Mouse (Mus musculus) ES-Bruce4 (cell line): Measurements from ENCODE around the gene Clcn1. TPM values are rescaled to one million over a fixed set of nuclear protein-coding genes. Genes with fewer than 3 reads are reported as not detected.

Experiments used
- H3K27ac ChIP-seq: 2 replicates; pipeline ENCODE4 v1.5.1; 2012; ENCODE audit warnings: low read length, inconsistent platforms; ENCODE audit not compliant: insufficient read depth
- H3K27me3 ChIP-seq: 2 replicates; pipeline ENCODE4 v1.6.1; 2012; ENCODE audit warnings: mild to moderate bottlenecking, low read length, inconsistent platforms; ENCODE audit not compliant: control insufficient read depth, poor library complexity, insufficient read depth, severe bottlenecking
- H3K36me3 ChIP-seq: 2 replicates; pipeline ENCODE4 v1.6.1; 2012; ENCODE audit warnings: inconsistent platforms, mild to moderate bottlenecking, low read length, moderate library complexity; ENCODE audit not compliant: control insufficient read depth, poor library complexity, insufficient read depth, severe bottlenecking
- H3K4me1 ChIP-seq: one replicate; pipeline ENCODE4 v1.8.1; 2011; ENCODE audit warnings: low read length; ENCODE audit not compliant: control insufficient read depth, insufficient read depth
- H3K4me3 ChIP-seq: 2 replicates; pipeline ENCODE4 v1.5.1; 2011; ENCODE audit warnings: low read depth, mild to moderate bottlenecking, low read length
- H3K9ac ChIP-seq: 2 replicates; pipeline ENCODE4 v1.6.1; 2012; ENCODE audit warnings: low read depth, mild to moderate bottlenecking, inconsistent platforms; ENCODE audit not compliant: poor library complexity, severe bottlenecking
- H3K9me3 ChIP-seq: replicated peaks from 2 replicates; pipeline ENCODE4 v1.6.1; 2012; ENCODE audit warnings: mild to moderate bottlenecking, low read length, inconsistent platforms; ENCODE audit not compliant: control insufficient read depth, poor library complexity, insufficient read depth, severe bottlenecking
- CTCF ChIP-seq: IDR thresholded peaks from one replicate; pipeline ENCODE4 v1.8.1; 2011; ENCODE audit warnings: low read depth, low read length
- EP300 ChIP-seq: IDR thresholded peaks from 2 replicates; pipeline ENCODE4 v1.6.1; 2011; ENCODE audit warnings: low read depth, low read length; ENCODE audit not compliant: insufficient read depth
- POLR2A ChIP-seq: IDR thresholded peaks from one replicate; pipeline ENCODE4 v1.8.1; 2011; ENCODE audit warnings: low read length; ENCODE audit not compliant: insufficient read depth
- polyA plus RNA-seq: library from polyadenylated mRNA; stranded (reverse); fragments of >200 nt; gene quantifications from 2 replicates; pipeline ENCODE4 v1.2.4, GENCODE M21; 2011; ENCODE audit warnings: low read depth; ENCODE audit not compliant: missing spikeins, insufficient read depth, insufficient read length

Gene Clcn1
- polyA plus RNA-seq, 1 experiment: 7.0 TPM

- peaks cover 38% of the 10 kb centered on the region for H3K36me3 ChIP-seq
- H3K9me3 ChIP-seq: no peaks in the 10 kb centered on the region
- TF ChIP-seq EP300 (no peak), POLR2A (no peak), CTCF (no peak)
- H3K4me1 ChIP-seq: peaks cover 3% of the 10 kb centered on the region
- H3K27me3 ChIP-seq: no peaks in the 10 kb centered on the region
- peak overlapping the region; percentile 79 for H3K9ac ChIP-seq
- H3K4me3 ChIP-seq: peak overlapping the region; percentile 76
- 0 out of 2 replicates have a peak overlapping the region, but pooled peaks have one; percentile 0 for H3K27ac ChIP-seq
These were observed 20.8 kb upstream of the Clcn1 start for GRCm38 (mm10) chr6:42265391-42266330.

GRCm38 (mm10) chr6:42270817-42271216, 15.7 kb upstream of the Clcn1 start:
- peaks cover 80% of the 10 kb centered on the region for H3K36me3 ChIP-seq
- no peak overlapping the region for H3K27ac ChIP-seq
- H3K9ac ChIP-seq: no peak overlapping the region
- no peaks in the 10 kb centered on the region for H3K27me3 ChIP-seq
- no peak overlapping the region for H3K4me3 ChIP-seq
- H3K4me1 ChIP-seq: no peaks in the 10 kb centered on the region
- H3K9me3 ChIP-seq: no peaks in the 10 kb centered on the region
- TF ChIP-seq EP300 (no peak), POLR2A (no peak), CTCF (no peak)

- H3K9me3 ChIP-seq: no peaks in the 10 kb centered on the region
- H3K4me1 ChIP-seq: no peaks in the 10 kb centered on the region
- TF ChIP-seq EP300 (no peak), POLR2A (no peak), CTCF (no peak)
These were observed 10.3 kb upstream of the Clcn1 start for GRCm38 (mm10) chr6:42276151-42276550.

GRCm38 (mm10) chr6:42282865-42283528, 3.5 kb upstream of the Clcn1 start:
- no peak overlapping the region for H3K27ac ChIP-seq
- H3K27me3 ChIP-seq: no peaks in the 10 kb centered on the region
- H3K4me3 ChIP-seq: no peak overlapping the region
- no peak for TF ChIP-seq POLR2A
- TF ChIP-seq EP300: no peak
- no peak for TF ChIP-seq CTCF
- no peaks in the 10 kb centered on the region for H3K9me3 ChIP-seq
- H3K4me1 ChIP-seq: no peaks in the 10 kb centered on the region
- peaks cover 51% of the 10 kb centered on the region for H3K36me3 ChIP-seq
- H3K9ac ChIP-seq: no peak overlapping the region

More at GRCm38 (mm10) chr6:42276151-42276550, 10.3 kb upstream of the Clcn1 start:
- no peak overlapping the region for H3K4me3 ChIP-seq
- H3K27me3 ChIP-seq: no peaks in the 10 kb centered on the region
- H3K9ac ChIP-seq: no peak overlapping the region
- H3K27ac ChIP-seq: no peak overlapping the region
- H3K36me3 ChIP-seq: peaks cover 88% of the 10 kb centered on the region

GRCm38 (mm10) chr6:42287562-42287961, 1.1 kb downstream of the Clcn1 start:
- Histone ChIP-seq H3K9me3 (no peaks in the 10 kb centered on the region), H3K4me1 (no peaks in the 10 kb centered on the region), H3K9ac (no peak overlapping the region), H3K27me3 (no peaks in the 10 kb centered on the region), H3K4me3 (no peak overlapping the region), H3K36me3 (peaks cover 10% of the 10 kb centered on the region), H3K27ac (no peak overlapping the region)
- TF ChIP-seq POLR2A (no peak), EP300 (no peak)
